Mouse (Mus musculus) hindbrain, embryonic 11.5 days (tissue): ENCODE data around the gene Gm21411. TPM values are rescaled to one million over a fixed set of nuclear protein-coding genes. Genes with fewer than 3 reads are reported as not detected.
"Not testable (repeated sequence)": the region's sequence is repeated elsewhere in the genome, so short reads cannot be mapped to it uniquely, and the experiment has no call there.

ENCODE experiments used
- ATAC-seq: fragments of 200-750 bp; cut with Nextera tagmentation; 2 replicates; pipeline ENCODE4 v1.8.0; 2017; ENCODE audit warnings: mild to moderate bottlenecking, moderate TSS enrichment, moderate library complexity; ENCODE audit not compliant: low FRiP score
- DNase-seq: peaks from one replicate; pipeline ENCODE4 v3.0.0-alpha.2; 2015; ENCODE audit warnings: low spot score
- H3K27ac ChIP-seq: fragments of 300-500 bp; sonication (generic); 2 replicates; pipeline ENCODE4 v1.5.1; 2014; ENCODE audit warnings: mild to moderate bottlenecking, low read depth, low read length
- H3K27me3 ChIP-seq: fragments of 300-500 bp; sonication (generic); 2 replicates; pipeline ENCODE4 v1.6.1; 2014; ENCODE audit warnings: mild to moderate bottlenecking, low read length, moderate library complexity, mixed read lengths; ENCODE audit not compliant: control insufficient read depth, insufficient read depth
- H3K36me3 ChIP-seq: fragments of 300-500 bp; sonication (generic); 2 replicates; pipeline ENCODE4 v1.6.1; 2014; ENCODE audit warnings: mild to moderate bottlenecking, low read length, moderate library complexity, mixed read lengths; ENCODE audit not compliant: control insufficient read depth, insufficient read depth
- H3K4me1 ChIP-seq: fragments of 300-500 bp; sonication (generic); replicated peaks from 2 replicates; pipeline ENCODE4 v1.6.1; 2014; ENCODE audit warnings: low read length, mixed read lengths; ENCODE audit not compliant: control insufficient read depth, insufficient read depth
- H3K4me2 ChIP-seq: fragments of 300-500 bp; sonication (generic); replicated peaks from 2 replicates; pipeline ENCODE4 v1.6.1; 2014; ENCODE audit warnings: mild to moderate bottlenecking, low read depth, low read length
- H3K4me3 ChIP-seq: fragments of 300-500 bp; sonication (generic); 2 replicates; pipeline ENCODE4 v1.5.1; 2014; ENCODE audit warnings: low read depth, low read length
- H3K9ac ChIP-seq: fragments of 300-500 bp; sonication (generic); 2 replicates; pipeline ENCODE4 v1.6.1; 2014; ENCODE audit warnings: low read depth, low read length
- H3K9me3 ChIP-seq: fragments of 300-500 bp; sonication (generic); 2 replicates; pipeline ENCODE4 v1.6.1; 2016; ENCODE audit warnings: low read length; ENCODE audit not compliant: control insufficient read depth
- WGBS: fragments of 180-500 bp; shearing (Covaris S2); extraction: QIAGEN DNeasy Blood & Tissue Kit; methylation state at CpG from one replicate; pipeline ENCODE4 v1.1.7; 2014; 5-methylcytosine and 5-hydroxymethylcytosine counted together
- polyA plus RNA-seq: library from polyadenylated mRNA; unstranded; fragments of >200 nt; fragmentation: Nextera tagmentation; extraction: Ambion mirVana; gene quantifications from 2 replicates; pipeline ENCODE4 v1.2.1, GENCODE M21; 2014

Gene Gm21411
- not detected in 2 replicates for polyA plus RNA-seq

- DNase-seq, H3K27me3 ChIP-seq, H3K27ac ChIP-seq, H3K4me2 ChIP-seq, H3K4me3 ChIP-seq, H3K9ac ChIP-seq, ATAC-seq, H3K9me3 ChIP-seq, H3K4me1 ChIP-seq, H3K36me3 ChIP-seq: not testable (repeated sequence)
- 76% methylated on average over 9 of the region's 9 CpGs for WGBS
Observed at GRCm38 (mm10) chr4:146909386-146910137, at the start of gene Gm21411. TSS of gene Gm21411 (minus strand) at chr4:146909590.

- not testable (repeated sequence) for DNase-seq, ATAC-seq, H3K4me3 ChIP-seq, H3K36me3 ChIP-seq, H3K4me1 ChIP-seq, H3K27me3 ChIP-seq, H3K4me2 ChIP-seq, H3K9ac ChIP-seq, H3K27ac ChIP-seq, H3K9me3 ChIP-seq
- WGBS, result 58% methylated on average over 32 of the region's 32 CpGs
Observed at GRCm38 (mm10) chr4:146941691-146942090, 32.3 kb upstream of the Gm21411 start.

GRCm38 (mm10) chr4:146932311-146933082 is 23.1 kb upstream of the Gm21411 start:
- no peak overlapping the region for H3K27ac ChIP-seq
- H3K4me3 ChIP-seq, result peak overlapping the region; percentile 33
- DNase-seq (peak; percentile 26), ATAC-seq (peak; percentile 78)
- H3K9me3 ChIP-seq, result no peaks in the 10 kb centered on the region; the same call in 1 of the 2 replicates
- 0 out of 2 replicates have a peak, but pooled peaks cover 7% of the 10 kb centered on the region for H3K27me3 ChIP-seq
- peak overlapping the region; percentile 7; the same call in 1 of the 2 replicates for H3K9ac ChIP-seq
- WGBS, result 8% methylated on average over 74 of the region's 77 CpGs
- no peaks in the 10 kb centered on the region for H3K4me1 ChIP-seq
- no peaks in the 10 kb centered on the region for H3K36me3 ChIP-seq
- H3K4me2 ChIP-seq, result peak overlapping the region; percentile 46

GRCm38 (mm10) chr4:146915196-146915595 is 5.8 kb upstream of the Gm21411 start:
- Histone ChIP-seq H3K9ac (no peak overlapping the region), H3K4me2 (no peak overlapping the region), H3K27ac (no peak overlapping the region), H3K4me3 (no peak overlapping the region), H3K9me3 (no peaks in the 10 kb centered on the region; the same call in 1 of the 2 replicates), H3K4me1 (no peaks in the 10 kb centered on the region), H3K36me3 (no peaks in the 10 kb centered on the region), H3K27me3 (no peaks in the 10 kb centered on the region)
- 89% methylated on average over 3 of the region's 3 CpGs for WGBS
- no peak for DNase-seq
- ATAC-seq, result no peak

GRCm38 (mm10) chr4:146908131-146908530 is 1.3 kb downstream of the Gm21411 start:
- not testable (repeated sequence) for H3K4me2 ChIP-seq, H3K9me3 ChIP-seq, H3K4me1 ChIP-seq, H3K27me3 ChIP-seq, H3K9ac ChIP-seq, H3K36me3 ChIP-seq, H3K27ac ChIP-seq, ATAC-seq, DNase-seq, H3K4me3 ChIP-seq
- 90% methylated on average over 1 of the region's 1 CpGs for WGBS

- not testable (repeated sequence) for H3K27me3 ChIP-seq, H3K9me3 ChIP-seq, DNase-seq, H3K27ac ChIP-seq, H3K36me3 ChIP-seq, H3K4me3 ChIP-seq, H3K9ac ChIP-seq, ATAC-seq, H3K4me1 ChIP-seq, H3K4me2 ChIP-seq
- WGBS, result 81% methylated on average over 2 of the region's 2 CpGs
Observed at GRCm38 (mm10) chr4:146904782-146905181, 4.6 kb downstream of the Gm21411 start.

GRCm38 (mm10) chr4:146903126-146903525 is 6.3 kb downstream of the Gm21411 start:
- not testable (repeated sequence) for DNase-seq, H3K9ac ChIP-seq, H3K4me1 ChIP-seq, H3K4me3 ChIP-seq, H3K9me3 ChIP-seq, H3K4me2 ChIP-seq, H3K27me3 ChIP-seq, H3K27ac ChIP-seq, H3K36me3 ChIP-seq, ATAC-seq
- 58% methylated on average over 3 of the region's 3 CpGs for WGBS
